Mouse (Mus musculus): ENCODE data around the gene Tmem132c.

DNA sequence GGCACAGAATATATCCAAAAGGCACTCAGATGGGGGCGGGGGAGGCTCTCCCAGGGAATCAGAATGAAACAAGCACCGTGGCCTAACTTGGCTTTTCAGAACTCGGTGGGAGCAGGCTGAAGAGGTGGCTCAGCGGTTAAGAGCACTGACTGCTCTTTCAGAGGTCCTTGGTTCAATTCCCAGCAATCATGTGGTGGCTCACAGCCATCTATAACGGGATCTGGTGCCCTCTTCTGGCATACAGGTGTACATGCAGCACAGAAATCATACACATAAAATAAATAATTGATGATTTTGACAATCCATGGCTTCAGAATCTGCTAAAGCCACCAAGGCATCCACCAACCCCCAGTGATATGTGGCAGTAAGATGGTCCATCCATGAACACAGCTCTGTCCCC is 20.5 kb downstream of the Tmem132c start:
- TF ChIP-seq CTCF (IDR thresholded peaks at IDR 0.05; ENCODE audit: low read depth) (peak; percentile 13; the same call in 1 of the 2 replicates), EP300 (optimal IDR thresholded peaks at IDR 0.05) (no peak)

All from stomach, postnatal 0 days (tissue).